Mouse (Mus musculus) small intestine, adult 2 months (tissue): ENCODE results near the gene Srp54c.

Source experiments
- CTCF ChIP-seq: fragments of 200-500 bp; IDR thresholded peaks from 2 replicates; pipeline ENCODE4 v1.5.1; 2012; ENCODE audit warnings: low read depth, mild to moderate bottlenecking, control low read depth, inconsistent platforms, low read length, moderate library complexity, mixed read lengths; ENCODE audit not compliant: insufficient replicate concordance, insufficient read length; ENCODE audit errors: extremely low read depth
- POLR2A ChIP-seq: fragments of 200-500 bp; IDR thresholded peaks from 2 replicates; pipeline ENCODE4 v1.6.1; 2012; ENCODE audit warnings: low read depth, mild to moderate bottlenecking, control low read depth, inconsistent platforms, low read length, moderate library complexity

DNA sequence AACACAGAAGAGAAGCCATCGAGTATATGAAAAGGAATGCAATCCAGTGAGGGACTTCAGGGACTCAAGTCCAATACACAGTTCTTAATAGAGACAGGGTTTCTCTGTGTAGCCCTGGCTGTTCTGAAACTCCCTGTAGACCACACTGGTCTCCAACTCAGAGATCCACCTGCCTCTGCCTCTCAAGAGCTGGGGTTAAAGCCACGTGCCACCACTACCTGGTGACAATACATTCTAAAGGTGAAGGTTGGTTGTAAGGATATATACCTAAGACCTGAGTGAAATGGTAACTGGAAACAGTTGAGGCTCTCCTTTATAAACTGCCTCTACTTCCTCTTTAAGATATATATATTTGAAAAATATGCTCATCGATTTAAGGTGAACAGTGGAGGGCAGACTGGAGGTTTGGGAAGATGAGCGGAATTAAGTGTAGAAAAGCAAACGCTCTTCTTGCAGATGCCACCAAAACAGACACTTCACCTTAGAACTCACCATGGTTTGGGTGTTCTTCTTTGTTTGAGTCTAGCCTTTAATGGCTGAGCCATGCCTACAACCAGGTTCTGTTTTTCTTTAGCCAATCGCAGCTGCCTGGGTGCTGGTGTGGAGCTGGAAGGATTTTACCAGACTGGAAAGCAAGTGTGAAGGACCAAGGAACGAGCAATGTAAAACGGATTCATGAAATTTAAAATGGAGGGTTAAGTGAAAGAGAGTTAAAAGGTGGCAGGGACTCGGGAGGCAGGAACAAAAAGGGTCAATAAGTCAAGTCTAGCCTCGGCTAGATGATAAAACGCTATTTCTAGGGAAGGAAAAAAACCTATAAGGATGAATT lies 71.7 kb downstream of the Srp54c start:
- TF ChIP-seq POLR2A (no peak), CTCF (no peak)
